Mouse (Mus musculus) bone marrow, adult 2 months (tissue): ENCODE data around the gene Pde1b.

Experiments used
- CTCF ChIP-seq: fragments of 200-500 bp; IDR thresholded peaks from 2 replicates; pipeline ENCODE4 v1.5.1; 2011; ENCODE audit warnings: low read length, control low read depth; ENCODE audit not compliant: control insufficient read depth, insufficient read depth
- POLR2A ChIP-seq: fragments of 200-500 bp; IDR thresholded peaks from 2 replicates; pipeline ENCODE4 v1.6.1; 2011; ENCODE audit warnings: low read depth, mild to moderate bottlenecking, control low read depth, low read length, borderline replicate concordance; ENCODE audit not compliant: control insufficient read depth

GRCm38 (mm10) chr15:103479080-103479606 lies 23.7 kb upstream of the Pde1b start:
- TF ChIP-seq CTCF (no peak), POLR2A (no peak)
